Mouse (Mus musculus): ENCODE measurements around the gene Vars. TPM values are rescaled to one million over a fixed set of nuclear protein-coding genes. Genes with fewer than 3 reads are reported as not detected.
"Not testable (repeated sequence)": the region's sequence is repeated elsewhere in the genome, so short reads cannot be mapped to it uniquely, and the experiment has no call there.

Gene Vars
- polyA plus RNA-seq, 1 experiment: 208 TPM

- TF ChIP-seq TCF3 (IDR thresholded peaks at IDR 0.05; ENCODE audit: insufficient read length, low read depth): no peak
- no peak for TF ChIP-seq POLR2AphosphoS2 (IDR thresholded peaks at IDR 0.05; ENCODE audit: insufficient read length, low read depth)
- no peak for TF ChIP-seq CEBPB (IDR thresholded peaks at IDR 0.05; ENCODE audit: insufficient read depth, poor library complexity, severe bottlenecking)
- Histone ChIP-seq H3K27me3 (ENCODE audit: control insufficient read depth, insufficient read depth, insufficient read length) (no peaks in the 10 kb centered on the region), H3K4me3 (no peak overlapping the region), H3K36me3 (ENCODE audit: control insufficient read depth, insufficient read depth) (no peaks in the 10 kb centered on the region), H3K79me2 (ENCODE audit: control insufficient read depth, insufficient read depth) (no peaks in the 10 kb centered on the region), H3ac (ENCODE audit: control insufficient read depth, insufficient read length) (no peak overlapping the region), H3K4me2 (ENCODE audit: low read depth) (no peak overlapping the region)
Measured at GRCm38 (mm10) chr17:34964640-34965049, 36.1 kb upstream of the Vars start.

DNA sequence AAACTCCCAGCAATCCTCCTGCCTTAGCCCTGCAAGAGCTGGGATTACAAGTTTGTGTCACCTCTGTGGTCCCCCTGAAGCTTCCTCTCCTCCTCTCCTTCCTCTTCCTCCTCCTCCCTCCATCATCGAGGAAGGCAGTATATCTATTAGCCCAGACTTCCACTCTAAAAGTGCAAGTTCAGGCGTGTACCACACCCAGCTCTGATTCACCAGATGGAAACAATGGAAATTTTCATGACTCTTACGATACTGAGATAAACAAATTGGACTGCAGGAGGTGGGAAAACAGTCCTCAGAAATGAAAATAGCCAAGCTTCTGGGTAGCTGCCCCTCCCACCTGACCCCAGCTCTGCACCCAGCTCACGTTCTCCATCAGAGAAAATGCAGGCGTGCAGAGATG, 35.2 kb upstream of the Vars start:
- Histone ChIP-seq H3ac (ENCODE audit: control insufficient read depth, insufficient read length) (no peak overlapping the region), H3K4me3 (no peak overlapping the region), H3K36me3 (ENCODE audit: control insufficient read depth, insufficient read depth) (no peaks in the 10 kb centered on the region), H3K79me2 (ENCODE audit: control insufficient read depth, insufficient read depth) (no peaks in the 10 kb centered on the region), H3K4me2 (ENCODE audit: low read depth) (peak overlapping the region; percentile 56), H3K27me3 (ENCODE audit: control insufficient read depth, insufficient read depth, insufficient read length) (no peaks in the 10 kb centered on the region)
- TF ChIP-seq TCF3 (IDR thresholded peaks at IDR 0.05; ENCODE audit: insufficient read length, low read depth) (no peak), CEBPB (IDR thresholded peaks at IDR 0.05; ENCODE audit: insufficient read depth, poor library complexity, severe bottlenecking) (no peak), POLR2A (IDR thresholded peaks at IDR 0.05; ENCODE audit: insufficient read length, low read depth) (no peak), USF1 (IDR thresholded peaks at IDR 0.05; ENCODE audit: low read depth) (no peak), MYOG (IDR thresholded peaks at IDR 0.05; ENCODE audit: control insufficient read depth in 1 of 3, insufficient read depth in 1 of 3, insufficient read length in 2 of 3, low read depth in 2 of 3) (no peak)

DNA sequence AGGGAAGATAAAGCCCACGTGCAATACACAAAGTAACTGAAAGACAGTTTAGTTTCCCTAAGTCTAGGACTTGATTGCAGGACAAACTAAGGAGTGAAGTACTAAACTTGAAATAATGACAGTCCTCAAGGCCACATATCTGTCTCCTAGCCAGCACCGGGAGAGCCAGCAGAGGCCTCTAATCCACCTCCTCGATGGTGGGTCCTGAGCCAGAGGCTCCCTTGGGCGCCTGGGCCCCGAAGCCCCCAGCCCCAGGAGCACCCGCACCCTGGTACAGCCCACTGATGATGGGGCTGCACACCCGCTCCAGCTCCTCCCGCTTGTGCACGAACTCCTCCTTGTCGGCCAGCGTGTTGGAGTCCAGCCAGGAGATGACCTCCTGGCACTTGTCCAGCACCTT, 31.0 kb upstream of the Vars start, which contains the start of gene Gm20481:
Gene Gm20481 (plus strand): TSS at position 91 of the 400 bp plus-strand sequence.
- H3K4me2 ChIP-seq (ENCODE audit: low read depth); H3K36me3 ChIP-seq (ENCODE audit: control insufficient read depth, insufficient read depth); H3ac ChIP-seq (ENCODE audit: control insufficient read depth, insufficient read length); H3K79me2 ChIP-seq (ENCODE audit: control insufficient read depth, insufficient read depth); H3K4me3 ChIP-seq; H3K27me3 ChIP-seq (ENCODE audit: control insufficient read depth, insufficient read depth, insufficient read length): not testable (repeated sequence)

GRCm38 (mm10) chr17:34970850-34971249, 29.9 kb upstream of the Vars start:
- H3K36me3 ChIP-seq (ENCODE audit: control insufficient read depth, insufficient read depth); H3ac ChIP-seq (ENCODE audit: control insufficient read depth, insufficient read length); H3K27me3 ChIP-seq (ENCODE audit: control insufficient read depth, insufficient read depth, insufficient read length); H3K4me3 ChIP-seq; H3K4me2 ChIP-seq (ENCODE audit: low read depth); H3K79me2 ChIP-seq (ENCODE audit: control insufficient read depth, insufficient read depth): not testable (repeated sequence)

GRCm38 (mm10) chr17:34971694-34972068, 29.1 kb upstream of the Vars start:
- H3K4me2 ChIP-seq (ENCODE audit: low read depth); H3K79me2 ChIP-seq (ENCODE audit: control insufficient read depth, insufficient read depth); H3K27me3 ChIP-seq (ENCODE audit: control insufficient read depth, insufficient read depth, insufficient read length); H3K36me3 ChIP-seq (ENCODE audit: control insufficient read depth, insufficient read depth); H3ac ChIP-seq (ENCODE audit: control insufficient read depth, insufficient read length): not testable (repeated sequence)
- peak overlapping the region; percentile 12 for H3K4me3 ChIP-seq

DNA sequence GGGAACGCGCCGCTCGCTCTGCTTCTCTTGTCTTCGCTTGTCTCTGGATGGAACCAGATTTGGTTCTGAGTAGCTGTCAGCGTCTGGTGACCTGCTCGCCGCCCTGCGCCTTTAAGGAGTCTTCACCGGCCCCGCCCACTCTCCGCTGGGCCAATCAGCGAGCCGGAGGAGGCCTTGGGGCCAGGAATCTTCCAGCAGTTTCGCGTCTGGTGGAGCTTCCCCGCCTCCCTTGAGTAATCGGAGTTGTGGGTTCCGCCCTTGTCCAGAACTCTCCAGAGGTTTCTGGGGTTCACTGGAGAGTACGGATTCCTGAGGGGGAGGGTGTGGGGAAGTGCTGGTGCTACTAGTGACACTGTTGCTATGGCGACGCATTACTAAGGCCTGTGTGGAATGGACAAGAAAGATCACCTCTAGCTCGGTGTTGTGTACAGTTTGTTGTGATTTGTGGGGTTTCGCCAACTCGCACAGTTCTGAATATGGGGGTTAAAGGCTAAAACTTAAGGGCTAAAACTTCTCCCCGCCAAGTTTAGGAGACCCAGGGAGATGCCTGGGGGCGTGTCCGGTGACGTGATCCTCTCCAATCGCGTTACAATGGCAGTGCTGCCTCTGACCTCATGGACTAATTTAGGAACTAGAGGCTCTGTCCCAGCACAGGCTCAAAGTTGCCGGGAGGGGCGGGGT, 28.6 kb upstream of the Vars start, which contains the start of the genes Hspa1a and Hspa1l:
Gene Hspa1a (minus strand): TSS at position 88 of the 681 bp plus-strand sequence.
Gene Hspa1l (plus strand): TSS at position 635 of the 681 bp plus-strand sequence.
- not testable (repeated sequence) for H3K27me3 ChIP-seq (ENCODE audit: control insufficient read depth, insufficient read depth, insufficient read length); H3K79me2 ChIP-seq (ENCODE audit: control insufficient read depth, insufficient read depth); H3ac ChIP-seq (ENCODE audit: control insufficient read depth, insufficient read length); H3K36me3 ChIP-seq (ENCODE audit: control insufficient read depth, insufficient read depth)
- H3K4me2 ChIP-seq (ENCODE audit: low read depth): peak within 1 kb of the TSS; percentile 39
- H3K4me3 ChIP-seq: peak within 1 kb of the TSS; percentile 12

DNA sequence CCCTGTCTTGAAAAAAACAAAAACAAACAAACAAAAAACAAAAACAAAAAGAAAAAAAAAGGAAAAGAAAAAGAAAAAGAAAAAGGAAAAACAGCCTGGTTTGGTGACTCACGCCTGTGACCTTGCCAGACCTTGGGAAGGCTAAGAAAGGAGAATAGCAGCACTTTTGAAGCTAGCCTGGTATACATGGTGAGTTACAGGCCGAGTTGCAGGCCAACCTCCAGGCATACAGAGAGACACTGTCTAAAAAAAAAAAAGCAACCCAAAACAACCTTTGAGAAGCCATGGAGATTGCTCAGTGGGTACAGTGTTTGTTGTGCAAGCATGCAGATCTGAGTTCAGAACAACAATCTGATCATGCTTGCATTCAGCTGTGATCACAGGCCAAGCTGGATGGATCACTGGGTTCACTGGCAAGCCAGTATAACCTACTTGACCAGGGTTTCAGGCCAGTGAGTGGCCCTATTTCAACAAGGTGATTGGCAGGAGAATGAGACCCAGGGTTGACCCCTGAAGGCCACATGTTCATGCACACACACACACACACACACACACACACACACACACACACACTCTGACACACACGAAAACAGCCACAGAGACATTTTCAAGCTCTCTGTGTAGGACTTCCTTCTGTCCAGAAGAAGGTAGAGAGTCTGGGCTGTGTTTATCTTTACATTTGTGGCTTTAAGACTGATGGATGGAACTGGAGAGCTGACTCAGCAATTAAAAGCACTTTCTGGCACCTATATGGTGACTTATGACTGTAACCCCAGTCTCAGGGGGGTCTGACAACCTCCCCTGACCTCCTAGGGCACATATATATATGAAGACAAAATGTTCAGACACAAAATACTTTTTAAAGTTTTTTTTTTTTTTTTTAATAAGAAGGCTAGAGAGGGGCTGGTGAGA, 24.9 kb upstream of the Vars start:
- TF ChIP-seq USF1 (IDR thresholded peaks at IDR 0.05; ENCODE audit: low read depth) (no peak), REST (IDR thresholded peaks at IDR 0.05; ENCODE audit: insufficient read depth, insufficient read length) (no peak), MYOD1 (IDR thresholded peaks at IDR 0.05; ENCODE audit: control insufficient read depth in 1 of 3, insufficient read length in 2 of 3, low read depth in 2 of 3) (no peak), MYOG (IDR thresholded peaks at IDR 0.05; ENCODE audit: control insufficient read depth in 1 of 3, insufficient read depth in 1 of 3, insufficient read length in 2 of 3, low read depth in 2 of 3) (no peak), SRF (IDR thresholded peaks at IDR 0.05; ENCODE audit: control insufficient read depth, insufficient read length, low read depth) (no peak), E2F4 (IDR thresholded peaks at IDR 0.05; ENCODE audit: insufficient read depth) (no peak), POLR2A (IDR thresholded peaks at IDR 0.05; ENCODE audit: insufficient read length, low read depth) (no peak), MAX (IDR thresholded peaks at IDR 0.05; ENCODE audit: low read depth) (no peak), CEBPB (IDR thresholded peaks at IDR 0.05; ENCODE audit: insufficient read depth, poor library complexity, severe bottlenecking) (no peak), POLR2AphosphoS2 (IDR thresholded peaks at IDR 0.05; ENCODE audit: insufficient read length, low read depth) (no peak), TCF3 (IDR thresholded peaks at IDR 0.05; ENCODE audit: insufficient read length, low read depth) (no peak), TCF12 (IDR thresholded peaks at IDR 0.05; ENCODE audit: insufficient read depth, poor library complexity, severe bottlenecking) (no peak)
- Histone ChIP-seq H3K4me2 (ENCODE audit: low read depth) (no peak overlapping the region), H3K27me3 (ENCODE audit: control insufficient read depth, insufficient read depth, insufficient read length) (no peaks in the 10 kb centered on the region), H3K79me2 (ENCODE audit: control insufficient read depth, insufficient read depth) (peaks cover 8% of the 10 kb centered on the region), H3K36me3 (ENCODE audit: control insufficient read depth, insufficient read depth) (no peaks in the 10 kb centered on the region), H3ac (ENCODE audit: control insufficient read depth, insufficient read length) (no peak overlapping the region), H3K4me3 (no peak overlapping the region)

Measured in myocyte (in vitro differentiated cells).